Comparison of ENCODE assay signal across 20 mouse cellular contexts in genomic region chr11:107738418-107739099, GRCm38 (mm10). TPM values are rescaled to one million over a fixed set of nuclear protein-coding genes. Genes with fewer than 3 reads are reported as not detected.
DNase-seq lines count a peak whose midpoint lies in the region; ATAC-seq lines count a peak whose summit lies in the region.
"Had no signal": no experiment of that assay in that cellular context is flagged by ENCODE, and none has a peak within 500 bp of the region (broad histone marks: within the 10 kb centered on the region; RNA-seq: fewer than 3 reads in every experiment).

No protein-coding gene starts in this region.

- ATAC-seq in kidney, embryonic 14.5 days (ENCODE audit: low FRiP score, low TSS enrichment), result peak; percentile 51; the same call in 1 of the 2 replicates
- no peak for ATAC-seq in CD4-positive, CD25-positive, alpha-beta regulatory T cell, adult 4 months
- ATAC-seq: liver, embryonic 12.5 days; midbrain, embryonic 13.5 days had no signal

- peak; percentile 7 to 15 for DNase-seq in cerebellum, postnatal 14 days
- DNase-seq in cerebellum, adult 11-12 months, result no peak
- no peak for DNase-seq in kidney, postnatal 36 days
- DNase-seq in right cerebral cortex, postnatal 10 days (ENCODE audit: low spot score in 2 of 2), result peak; percentile 59 to 71
- DNase-seq in right cerebral cortex, postnatal 36 days (ENCODE audit: low spot score in 2 of 2), result no peak
- DNase-seq in thymus, postnatal 25 days, result no peak
- DNase-seq: cerebellum, adult 9-10 months; heart, postnatal 4 days; kidney, adult 8-10 months; lung, adult 2 months; lung, postnatal 14 days; right cerebral cortex, postnatal 25 days had no signal

- no peak overlapping the region for H3K27ac ChIP-seq in kidney, embryonic 14.5 days (ENCODE audit: low read depth, low read length)
- H3K27ac ChIP-seq: embryonic facial prominence, embryonic 15.5 days; limb, embryonic 13.5 days; liver, embryonic 12.5 days; midbrain, embryonic 13.5 days; neural tube, embryonic 12.5 days had no signal

- no peaks in the 10 kb centered on the region for H3K9me3 ChIP-seq in kidney, embryonic 14.5 days (ENCODE audit: control insufficient read depth, low read length)
- H3K9me3 ChIP-seq: embryonic facial prominence, embryonic 15.5 days; limb, embryonic 13.5 days; liver, embryonic 12.5 days; midbrain, embryonic 13.5 days; neural tube, embryonic 12.5 days had no signal

- no peak overlapping the region for H3K9ac ChIP-seq in kidney, embryonic 14.5 days (ENCODE audit: low read depth, low read length)
- H3K9ac ChIP-seq: embryonic facial prominence, embryonic 15.5 days; limb, embryonic 13.5 days; liver, embryonic 12.5 days; midbrain, embryonic 13.5 days; neural tube, embryonic 12.5 days had no signal

- H3K27me3 ChIP-seq in kidney, embryonic 14.5 days (ENCODE audit: control insufficient read depth, insufficient read depth, low read length), result no peaks in the 10 kb centered on the region
- H3K27me3 ChIP-seq: embryonic facial prominence, embryonic 15.5 days; limb, embryonic 13.5 days; midbrain, embryonic 13.5 days; neural tube, embryonic 12.5 days had no signal

- peaks cover 8% of the 10 kb centered on the region; the same call in 1 of the 2 replicates for H3K4me1 ChIP-seq in kidney, embryonic 14.5 days (ENCODE audit: control insufficient read depth, insufficient read depth, low read length)
- H3K4me1 ChIP-seq: embryonic facial prominence, embryonic 15.5 days; liver, embryonic 12.5 days had no signal

- WGBS in kidney, embryonic 14.5 days, result 67% methylated on average over 20 of the region's 20 CpGs

- H3K36me3 ChIP-seq in kidney, embryonic 14.5 days (ENCODE audit: control insufficient read depth, insufficient read depth, low read length), result peaks cover 7% of the 10 kb centered on the region; the same call in 1 of the 2 replicates
- H3K36me3 ChIP-seq: liver, embryonic 12.5 days had no signal

- no peak overlapping the region for H3K4me3 ChIP-seq in kidney, embryonic 14.5 days (ENCODE audit: low read length)
- H3K4me3 ChIP-seq: embryonic facial prominence, embryonic 15.5 days; limb, embryonic 13.5 days; liver, embryonic 12.5 days; midbrain, embryonic 13.5 days; neural tube, embryonic 12.5 days had no signal

- H3K4me2 ChIP-seq in kidney, embryonic 14.5 days (replicated peaks; ENCODE audit: low read depth, low read length), result no peak overlapping the region
- H3K4me2 ChIP-seq: embryonic facial prominence, embryonic 15.5 days; limb, embryonic 13.5 days; liver, embryonic 12.5 days; midbrain, embryonic 13.5 days; neural tube, embryonic 12.5 days had no signal

RNA-seq across cellular contexts. Expression of gene Cacng1, which starts 22.2 kb away (rescaled TPM):
- polyA plus RNA-seq in kidney, embryonic 14.5 days (2014; fragmentation: Nextera tagmentation; extraction: Ambion mirVana), result 0.36 TPM in 1 of 2 replicates, not detected in the other
- polyA plus RNA-seq in CD4-positive, CD25-positive, alpha-beta regulatory T cell, adult 4 months (2017; shearing (Covaris generic)), result not detected
- polyA plus RNA-seq: intestine, embryonic 14.5 days; liver, embryonic 12.5 days had no signal

RNA-seq across cellular contexts. Expression of gene Cacng4, which starts 55.8 kb away (rescaled TPM):
- 3.7 and 5.2 TPM in 2 replicates for polyA plus RNA-seq in kidney, embryonic 14.5 days (2014; fragmentation: Nextera tagmentation; extraction: Ambion mirVana)
- polyA plus RNA-seq in CD4-positive, CD25-positive, alpha-beta regulatory T cell, adult 4 months (2017; shearing (Covaris generic)), result not detected

Comparison
In these comparisons a context has a peak if more than half of its experiments do, and no peak if none do; other contexts are left out.
1. DNase-seq: peak in cerebellum, postnatal 14 days (2 of 2) and right cerebral cortex, postnatal 10 days (2 of 2); none in cerebellum, adult 11-12 months (single experiment), kidney, postnatal 36 days (0 of 2), right cerebral cortex, postnatal 36 days (0 of 2) and thymus, postnatal 25 days (single experiment).